Mouse (Mus musculus): ENCODE results near the gene Cog3. TPM values are rescaled to one million over a fixed set of nuclear protein-coding genes. Genes with fewer than 3 reads are reported as not detected.
A peak's percentile ranks its signal among the peaks of the same experiment; 100 is the strongest.

Cog3 gene
- polyA plus RNA-seq (2012; rRNA removed) (30.5 and 30.8 TPM in 2 replicates), polyA plus RNA-seq (2014; fragmentation: Nextera tagmentation; extraction: Ambion mirVana) (26.5 and 28.1 TPM in 2 replicates)

DNA sequence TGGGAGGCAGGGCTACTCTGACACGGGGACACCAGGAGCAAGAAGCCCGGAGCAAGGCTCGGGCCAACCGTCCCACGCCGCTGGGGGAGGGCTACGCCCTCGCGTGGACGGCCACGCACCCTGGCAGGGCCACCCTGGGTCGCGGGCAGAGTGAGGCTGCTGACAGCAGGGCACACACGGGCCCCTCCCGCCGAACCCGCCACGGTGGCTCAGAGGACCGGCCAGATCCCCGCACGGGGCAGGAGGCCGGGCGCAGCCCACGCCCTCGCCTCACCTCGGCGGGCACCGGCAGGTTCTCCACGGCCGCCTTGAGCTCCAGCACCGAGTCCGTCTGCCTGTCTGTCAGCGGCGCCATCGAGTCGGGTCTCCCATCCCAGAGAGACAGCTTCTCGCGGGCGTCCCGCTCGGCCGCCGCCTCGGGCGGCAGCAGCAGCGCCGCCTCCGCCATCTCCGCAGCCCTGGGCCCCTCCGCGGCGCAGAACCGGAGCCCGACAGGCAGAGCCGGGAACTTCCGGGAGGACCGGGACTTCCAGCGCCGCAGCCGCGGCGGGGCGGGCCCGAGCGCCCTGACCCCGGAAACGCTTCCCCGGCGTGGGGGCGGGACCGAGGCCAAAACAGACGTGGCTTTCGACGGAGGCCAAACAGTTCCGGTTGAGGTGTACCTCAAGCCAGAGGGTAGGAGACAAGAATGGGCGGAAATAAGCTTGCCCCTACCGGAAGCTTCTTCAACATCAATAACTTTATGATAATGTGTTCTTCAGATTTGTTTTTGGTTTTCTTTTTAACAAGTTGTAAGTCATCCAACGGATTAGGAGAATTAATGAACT, at the start of gene Cog3:
TSS of gene Cog3 (minus strand) at position 527 of the 827 bp plus-strand sequence.
- Histone ChIP-seq H3K9ac (ENCODE audit: low read depth, low read length, severe bottlenecking) (peak within 1 kb of the TSS; percentile 93), H3K27me3 (ENCODE audit: control insufficient read depth, insufficient read depth, low read length) (no peaks in the 10 kb centered on the region), H3K4me1 (ENCODE audit: control insufficient read depth, insufficient read depth, low read length) (peaks cover 12% of the 10 kb centered on the region; the same call in 1 of the 2 replicates), H3K4me3 (replicated peaks; ENCODE audit: low read length) (peak within 1 kb of the TSS; percentile 98), H3K27ac (replicated peaks; ENCODE audit: low read depth, low read length) (peak within 1 kb of the TSS; percentile 77), H3K4me2 (replicated peaks; ENCODE audit: low read depth, low read length, severe bottlenecking) (peak within 1 kb of the TSS; percentile 74), H3K9me3 (ENCODE audit: control insufficient read depth, low read length) (no peaks in the 10 kb centered on the region), H3K36me3 (ENCODE audit: control insufficient read depth, insufficient read depth, low read length) (no peaks in the 10 kb centered on the region)
- DNase-seq (ENCODE audit: low spot score): peak; percentile 93
- ATAC-seq (ENCODE audit: low FRiP score, low read depth): peak; percentile 99
- under 1% methylated on average over 57 of the region's 78 CpGs for WGBS
- 0 out of 2 replicates have a peak, but pooled peaks have one; percentile 67 for TF ChIP-seq POLR2A (IDR thresholded peaks at IDR 0.05; ENCODE audit: borderline replicate concordance, extremely low read depth, insufficient read depth, insufficient read length)

DNA sequence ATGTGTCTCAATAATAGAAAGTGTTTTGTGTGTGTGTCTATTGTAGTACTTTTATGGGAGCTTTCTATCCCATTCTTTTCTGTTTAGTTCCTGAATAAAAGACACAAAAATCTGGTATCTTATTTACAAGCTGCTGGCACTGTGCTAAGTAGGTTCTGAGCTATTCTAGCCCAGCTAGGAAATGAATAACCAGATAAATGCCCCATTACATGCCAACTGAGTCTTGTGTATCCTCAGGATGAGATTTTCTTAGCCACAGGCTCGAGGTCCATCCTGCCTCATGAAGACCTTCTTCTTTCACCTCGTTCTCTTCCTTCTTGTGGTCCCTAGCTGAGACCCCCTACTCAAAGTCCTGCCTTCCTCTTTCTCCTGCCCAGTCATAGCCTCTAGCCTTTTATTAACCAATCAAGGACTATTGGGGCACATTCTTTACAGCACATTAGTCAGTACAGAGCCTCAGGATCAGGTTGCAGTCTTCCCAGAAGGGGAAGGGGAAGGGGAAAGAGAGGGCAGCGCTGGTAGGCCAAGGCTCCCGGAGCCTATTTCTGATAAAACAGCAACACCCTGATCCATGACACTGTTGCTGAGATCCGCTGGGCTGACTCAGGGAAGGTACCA, 43.6 kb upstream of the Cog3 start:
- H3K4me3 ChIP-seq (replicated peaks; ENCODE audit: low read length): no peak overlapping the region
- H3K9ac ChIP-seq (ENCODE audit: low read depth, low read length, severe bottlenecking): no peak overlapping the region
- no peaks in the 10 kb centered on the region for H3K9me3 ChIP-seq (ENCODE audit: control insufficient read depth, low read length)
- no peak overlapping the region for H3K27ac ChIP-seq (replicated peaks; ENCODE audit: low read depth, low read length)
- no peak for ATAC-seq (ENCODE audit: low FRiP score, low read depth)
- DNase-seq (ENCODE audit: low spot score): no peak
- no peak for TF ChIP-seq POLR2A (IDR thresholded peaks at IDR 0.05; ENCODE audit: borderline replicate concordance, extremely low read depth, insufficient read depth, insufficient read length)
- WGBS: 26% methylated on average over 5 of the region's 5 CpGs
- no peaks in the 10 kb centered on the region for H3K4me1 ChIP-seq (ENCODE audit: control insufficient read depth, insufficient read depth, low read length)
- H3K4me2 ChIP-seq (replicated peaks; ENCODE audit: low read depth, low read length, severe bottlenecking): no peak overlapping the region
- H3K36me3 ChIP-seq (ENCODE audit: control insufficient read depth, insufficient read depth, low read length): no peaks in the 10 kb centered on the region
- H3K27me3 ChIP-seq (ENCODE audit: control insufficient read depth, insufficient read depth, low read length): no peaks in the 10 kb centered on the region

DNA sequence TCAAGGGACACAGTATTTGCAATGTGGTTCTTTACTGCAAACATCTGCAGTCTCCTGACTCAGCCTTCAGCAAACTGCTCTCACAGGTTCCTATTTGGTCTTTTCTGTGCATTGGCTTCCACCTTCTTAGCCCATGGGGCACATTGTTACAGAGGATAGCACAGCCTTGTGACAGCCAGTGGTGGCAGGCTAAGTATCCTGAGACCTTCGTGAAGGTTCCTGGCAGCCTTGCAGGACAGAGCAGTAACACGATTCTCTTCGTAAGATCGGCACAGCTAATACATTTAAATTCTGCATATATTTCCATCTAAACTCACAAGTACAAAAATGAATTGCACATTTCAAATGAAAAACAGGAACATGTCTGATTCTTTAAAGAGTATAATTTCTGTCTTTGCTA, 41.6 kb upstream of the Cog3 start:
- Histone ChIP-seq H3K4me3 (replicated peaks; ENCODE audit: low read length) (no peak overlapping the region), H3K4me1 (ENCODE audit: control insufficient read depth, insufficient read depth, low read length) (no peaks in the 10 kb centered on the region), H3K27ac (replicated peaks; ENCODE audit: low read depth, low read length) (no peak overlapping the region), H3K9me3 (ENCODE audit: control insufficient read depth, low read length) (no peaks in the 10 kb centered on the region), H3K36me3 (ENCODE audit: control insufficient read depth, insufficient read depth, low read length) (no peaks in the 10 kb centered on the region), H3K4me2 (replicated peaks; ENCODE audit: low read depth, low read length, severe bottlenecking) (no peak overlapping the region), H3K9ac (ENCODE audit: low read depth, low read length, severe bottlenecking) (no peak overlapping the region), H3K27me3 (ENCODE audit: control insufficient read depth, insufficient read depth, low read length) (no peaks in the 10 kb centered on the region)
- DNase-seq (ENCODE audit: low spot score) (no peak), ATAC-seq (ENCODE audit: low FRiP score, low read depth) (no peak)
- no peak for TF ChIP-seq POLR2A (IDR thresholded peaks at IDR 0.05; ENCODE audit: borderline replicate concordance, extremely low read depth, insufficient read depth, insufficient read length)
- 81% methylated on average over 4 of the region's 4 CpGs for WGBS

DNA sequence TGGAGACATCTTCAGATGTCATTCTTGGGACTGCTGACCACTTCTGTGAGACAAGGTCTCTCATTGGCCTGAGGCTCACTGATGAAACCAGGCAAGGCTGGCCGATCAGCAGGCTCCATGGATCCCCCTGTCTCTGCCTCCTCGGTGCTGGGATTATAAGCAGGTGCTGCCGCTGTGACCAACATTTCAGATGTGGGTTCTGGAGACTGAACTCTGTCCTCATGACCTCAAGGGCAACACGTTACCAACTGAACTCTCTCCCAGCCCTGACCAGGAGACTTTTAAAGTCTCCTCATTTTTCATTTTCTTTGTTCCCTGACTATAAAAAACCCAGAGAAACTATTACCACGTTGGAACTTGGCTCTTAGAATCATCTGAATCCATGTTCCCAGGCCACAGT, 40.4 kb upstream of the Cog3 start:
- DNase-seq (ENCODE audit: low spot score): no peak
- no peak for TF ChIP-seq POLR2A (IDR thresholded peaks at IDR 0.05; ENCODE audit: borderline replicate concordance, extremely low read depth, insufficient read depth, insufficient read length)
- ATAC-seq (ENCODE audit: low FRiP score, low read depth): no peak
- Histone ChIP-seq H3K4me3 (replicated peaks; ENCODE audit: low read length) (no peak overlapping the region), H3K27ac (replicated peaks; ENCODE audit: low read depth, low read length) (no peak overlapping the region), H3K4me1 (ENCODE audit: control insufficient read depth, insufficient read depth, low read length) (no peaks in the 10 kb centered on the region), H3K9me3 (ENCODE audit: control insufficient read depth, low read length) (no peaks in the 10 kb centered on the region), H3K27me3 (ENCODE audit: control insufficient read depth, insufficient read depth, low read length) (no peaks in the 10 kb centered on the region), H3K9ac (ENCODE audit: low read depth, low read length, severe bottlenecking) (no peak overlapping the region), H3K4me2 (replicated peaks; ENCODE audit: low read depth, low read length, severe bottlenecking) (no peak overlapping the region), H3K36me3 (ENCODE audit: control insufficient read depth, insufficient read depth, low read length) (no peaks in the 10 kb centered on the region)
- 64% methylated on average over 5 of the region's 5 CpGs for WGBS

DNA sequence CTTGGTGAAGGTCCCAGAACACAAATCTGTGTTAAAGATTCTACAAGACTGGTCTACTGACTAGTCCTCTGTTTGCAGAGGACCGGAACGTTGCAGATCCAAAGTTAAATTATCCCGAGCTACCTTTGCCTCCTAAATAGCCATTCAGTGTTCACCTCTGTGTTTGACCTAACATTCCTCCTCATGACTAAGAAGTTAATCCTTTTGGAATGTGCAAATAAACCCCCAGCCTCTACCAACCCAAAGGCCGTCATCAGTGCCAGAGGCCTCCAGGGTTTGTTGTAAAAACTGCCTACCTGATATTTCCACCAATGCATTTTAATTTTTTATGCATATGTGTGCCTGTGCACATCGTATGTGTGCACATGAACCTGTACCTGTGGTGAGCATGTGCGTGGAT, 40.0 kb upstream of the Cog3 start:
- Histone ChIP-seq H3K36me3 (ENCODE audit: control insufficient read depth, insufficient read depth, low read length) (no peaks in the 10 kb centered on the region), H3K27me3 (ENCODE audit: control insufficient read depth, insufficient read depth, low read length) (no peaks in the 10 kb centered on the region), H3K9me3 (ENCODE audit: control insufficient read depth, low read length) (no peaks in the 10 kb centered on the region), H3K9ac (ENCODE audit: low read depth, low read length, severe bottlenecking) (no peak overlapping the region), H3K4me1 (ENCODE audit: control insufficient read depth, insufficient read depth, low read length) (no peaks in the 10 kb centered on the region), H3K4me2 (replicated peaks; ENCODE audit: low read depth, low read length, severe bottlenecking) (no peak overlapping the region), H3K27ac (replicated peaks; ENCODE audit: low read depth, low read length) (no peak overlapping the region), H3K4me3 (replicated peaks; ENCODE audit: low read length) (no peak overlapping the region)
- DNase-seq (ENCODE audit: low spot score): no peak
- WGBS: 73% methylated on average over 6 of the region's 6 CpGs
- ATAC-seq (ENCODE audit: low FRiP score, low read depth): no peak
- no peak for TF ChIP-seq POLR2A (IDR thresholded peaks at IDR 0.05; ENCODE audit: borderline replicate concordance, extremely low read depth, insufficient read depth, insufficient read length)

All from limb, embryonic 14.5 days (tissue).